Mouse (Mus musculus) kidney, adult 2 months (tissue): ENCODE results near the gene Igf2bp2.
A peak's percentile ranks its signal among the peaks of the same experiment; 100 is the strongest.

Source experiments
- CTCF ChIP-seq: fragments of 200-500 bp; conservative IDR thresholded peaks from 2 replicates; pipeline ENCODE4 v1.5.1; 2011; ENCODE audit warnings: low read depth, mild to moderate bottlenecking, control low read depth, low read length, moderate library complexity, mixed read lengths; ENCODE audit not compliant: insufficient read depth, insufficient read length
- POLR2A ChIP-seq: fragments of 200-500 bp; IDR thresholded peaks from one replicate; pipeline ENCODE4 v1.6.1; 2011; ENCODE audit warnings: low read depth, low read length, control low read depth

DNA sequence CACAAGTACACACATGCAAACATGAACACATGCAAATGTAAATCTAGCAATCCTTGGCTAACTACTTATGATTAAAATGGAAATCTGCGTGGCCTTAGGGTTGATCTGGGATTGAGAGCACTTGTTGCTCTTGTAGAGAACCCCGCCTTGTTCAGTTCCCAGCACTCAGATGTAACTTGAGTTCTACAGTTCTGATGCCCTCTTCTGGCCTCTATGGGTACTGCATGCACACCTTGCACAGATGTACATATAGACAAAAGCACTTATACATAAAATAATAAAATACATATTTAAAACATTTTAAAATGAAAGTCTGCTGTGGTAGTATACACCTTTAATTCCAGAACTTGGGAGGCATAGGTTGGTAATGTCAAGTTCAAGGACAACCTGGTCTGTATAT lies 141.0 kb downstream of the Igf2bp2 start:
- peak; percentile 29; the same call in 1 of the 2 replicates for TF ChIP-seq CTCF
- no peak for TF ChIP-seq POLR2A
